Mouse (Mus musculus) left cerebral cortex, postnatal 25 days (tissue): ENCODE measurements around the gene Hist1h3g. TPM values are rescaled to one million over a fixed set of nuclear protein-coding genes. Genes with fewer than 3 reads are reported as not detected.
"Not testable (repeated sequence)": the region's sequence is repeated elsewhere in the genome, so short reads cannot be mapped to it uniquely, and the experiment has no call there.

Experiments
- DNase-seq, 2 experiments: peaks; one replicate each; pipeline ENCODE4 v3.0.0; 2022; ENCODE audit warnings: low spot score in 2 of 2, mixed read lengths in 1 of 2
- intact Hi-C: fragments of 180-260 bp; cut with DNase I; formaldehyde crosslinking; loops from one replicate; pipeline ENCODE4 v1.15.1; 2025
- total RNA-seq, 2 experiments: library from RNA; stranded (reverse); gene quantifications; 2 replicates each; pipeline ENCODE4 v1.2.3; 2021

Gene Hist1h3g
- total RNA-seq: 1 to 10 TPM; 3.1 to 4.6 TPM

- peak; percentile 92 to 97 for DNase-seq
- intact Hi-C loops: not testable (repeated sequence)
Measured at GRCm38 (mm10) chr13:23535137-23536075, at the start of gene Hist1h3g. TSS of gene Hist1h3g (plus strand) at chr13:23535422.

GRCm38 (mm10) chr13:23488400-23489322 lies 46.6 kb upstream of the Hist1h3g start, which contains the start of gene Btn2a2:
TSS of gene Btn2a2 (minus strand) at chr13:23488857.
- intact Hi-C loops: no loop called here
- peak; percentile 75 to 86 for DNase-seq

GRCm38 (mm10) chr13:23490863-23491262 lies 44.4 kb upstream of the Hist1h3g start:
- intact Hi-C loops: no loop called here
- peak in 1 of 2 experiments; percentile 62 for DNase-seq

- no peak for DNase-seq
- intact Hi-C loops: no loop called here
Measured at GRCm38 (mm10) chr13:23491263-23491662, 44.0 kb upstream of the Hist1h3g start.

GRCm38 (mm10) chr13:23491990-23492389 lies 43.2 kb upstream of the Hist1h3g start:
- no peak for DNase-seq
- intact Hi-C loops: no loop called here

GRCm38 (mm10) chr13:23495526-23495925 lies 39.7 kb upstream of the Hist1h3g start:
- DNase-seq: no peak
- intact Hi-C loops: no loop called here

- intact Hi-C loops: no loop called here
- peak; percentile 42 to 53 for DNase-seq
Measured at GRCm38 (mm10) chr13:23497656-23498321, 37.4 kb upstream of the Hist1h3g start.

- intact Hi-C loops: no loop called here
- no peak for DNase-seq
Measured at GRCm38 (mm10) chr13:23498653-23499052, 36.6 kb upstream of the Hist1h3g start.

- no peak for DNase-seq
- intact Hi-C loops: loop anchor here (5.0 kb wide), 2 partner anchors 33 to 203 kb away; partner anchors contain the start of gene Btn1a1
Measured at GRCm38 (mm10) chr13:23499943-23500342, 35.3 kb upstream of the Hist1h3g start.

- DNase-seq: peak; percentile 82 to 92
- intact Hi-C loops: loop anchor here (5.0 kb wide), 2 partner anchors 33 to 203 kb away; partner anchors contain the start of gene Btn1a1
Measured at GRCm38 (mm10) chr13:23500424-23501200, 34.6 kb upstream of the Hist1h3g start.

- DNase-seq: no peak
- intact Hi-C loops: loop anchor here (5.0 kb wide), 2 partner anchors 34 to 204 kb away; partner anchors contain the start of gene Btn1a1
Measured at GRCm38 (mm10) chr13:23501511-23501910, 33.7 kb upstream of the Hist1h3g start.

- DNase-seq: no peak
- intact Hi-C loops: loop anchor here (5.0 kb wide), 2 partner anchors 35 to 205 kb away; partner anchors contain the start of gene Btn1a1
Measured at GRCm38 (mm10) chr13:23502031-23502567, 33.1 kb upstream of the Hist1h3g start.

- DNase-seq: no peak
- intact Hi-C loops: loop anchor here (5.0 kb wide), 2 partner anchors 36 to 206 kb away; partner anchors contain the start of gene Btn1a1
Measured at GRCm38 (mm10) chr13:23502916-23503315, 32.3 kb upstream of the Hist1h3g start.

- intact Hi-C loops: loop anchor here (5.0 kb wide), 2 partner anchors 36 to 206 kb away; partner anchors contain the start of gene Btn1a1
- DNase-seq: peak; percentile 73 to 75
Measured at GRCm38 (mm10) chr13:23503797-23504196, 31.4 kb upstream of the Hist1h3g start.

GRCm38 (mm10) chr13:23505662-23506345 lies 29.4 kb upstream of the Hist1h3g start:
- intact Hi-C loops: no loop called here
- DNase-seq: no peak

GRCm38 (mm10) chr13:23506351-23506750 lies 28.9 kb upstream of the Hist1h3g start:
- DNase-seq: peak in 1 of 2 experiments; percentile 37
- intact Hi-C loops: no loop called here

GRCm38 (mm10) chr13:23506819-23507515 lies 28.3 kb upstream of the Hist1h3g start:
- no peak for DNase-seq
- intact Hi-C loops: no loop called here
